Mouse (Mus musculus): ENCODE results near the gene Slain1. TPM values are rescaled to one million over a fixed set of nuclear protein-coding genes. Genes with fewer than 3 reads are reported as not detected.

Slain1 gene
- polyA plus RNA-seq, 1 experiment from 2014 or later = 22.9 TPM

DNA sequence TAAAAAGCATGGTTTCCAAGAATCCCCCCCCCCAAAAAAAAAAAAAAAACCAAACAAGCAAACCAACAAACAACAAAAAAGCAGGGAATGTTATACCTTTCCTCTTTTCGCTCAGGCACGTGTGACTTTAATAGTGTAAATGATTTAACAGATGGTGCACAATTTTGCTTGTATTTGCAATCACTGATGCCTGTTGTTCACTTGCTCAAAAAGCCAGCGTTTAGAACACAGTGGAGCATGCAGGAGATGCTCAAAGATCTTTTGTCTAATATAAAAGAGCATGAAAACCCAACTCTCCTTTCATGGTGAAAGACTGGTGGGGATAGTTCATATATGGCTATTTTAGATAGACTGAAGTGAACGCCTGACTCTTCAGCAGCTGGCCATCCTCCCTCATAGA is 726 bp upstream of the Slain1 start:
- Histone ChIP-seq H3K27me3 (no peaks in the 10 kb centered on the region), H3K27ac (replicated peaks) (0 out of 2 replicates have a peak overlapping the region, but pooled peaks have one; percentile 99), H3K4me1 (peaks cover 42% of the 10 kb centered on the region), H3K4me3 (no peak overlapping the region), H3K9ac (replicated peaks) (no peak overlapping the region), H3K9me3 (no peaks in the 10 kb centered on the region), H3K4me2 (replicated peaks) (peak overlapping the region; percentile 70), H3K36me3 (no peaks in the 10 kb centered on the region)
- 36% methylated on average over 4 of the region's 4 CpGs for WGBS
- no peak for ATAC-seq (ENCODE audit: low FRiP score, low read depth)

DNA sequence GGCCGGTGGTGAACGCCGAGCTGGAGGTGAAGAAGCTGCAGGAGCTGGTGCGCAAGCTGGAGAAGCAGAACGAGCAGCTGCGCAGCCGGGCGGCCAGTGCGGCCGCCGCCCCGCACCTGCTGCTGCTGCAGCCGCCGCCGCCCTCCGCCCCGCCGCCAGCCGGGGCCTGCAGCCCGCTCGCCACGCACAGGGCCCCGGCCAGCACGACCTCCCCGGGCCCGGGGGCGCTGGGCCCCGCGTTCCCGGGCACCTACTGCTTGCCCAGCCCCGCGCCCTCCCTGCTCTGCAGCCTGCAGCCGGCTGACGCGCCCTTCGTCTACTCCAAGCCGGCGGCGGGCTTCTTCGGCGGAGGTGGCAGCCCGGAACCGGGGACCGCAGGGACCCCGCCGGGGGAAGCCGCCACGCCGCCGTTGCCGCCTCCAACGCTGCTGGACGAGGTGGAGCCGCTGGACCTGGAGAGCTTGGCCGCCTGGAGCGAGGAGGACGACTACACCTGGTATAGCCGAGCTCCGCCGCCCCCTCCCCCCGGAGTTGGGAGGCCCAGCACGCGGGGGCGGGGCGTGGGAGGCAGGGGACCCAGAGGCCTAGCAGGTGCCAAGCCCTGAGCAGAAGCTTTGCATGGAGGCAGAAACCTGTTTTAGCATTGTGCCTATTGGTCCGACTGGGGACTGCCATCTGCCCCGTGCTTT is 529 bp downstream of the Slain1 start:
- Histone ChIP-seq H3K4me1 (peaks cover 45% of the 10 kb centered on the region), H3K9ac (replicated peaks) (peak overlapping the region; percentile 92), H3K36me3 (no peaks in the 10 kb centered on the region), H3K4me2 (replicated peaks) (peak overlapping the region; percentile 70), H3K27me3 (no peaks in the 10 kb centered on the region), H3K27ac (replicated peaks) (peak overlapping the region; percentile 99), H3K4me3 (peak overlapping the region; percentile 76), H3K9me3 (no peaks in the 10 kb centered on the region)
- ATAC-seq (ENCODE audit: low FRiP score, low read depth) = peak; percentile 71
- WGBS = under 1% methylated on average over 56 of the region's 67 CpGs

- Histone ChIP-seq H3K4me1 (peaks cover 47% of the 10 kb centered on the region), H3K27me3 (no peaks in the 10 kb centered on the region), H3K9ac (replicated peaks) (peak overlapping the region; percentile 92), H3K9me3 (no peaks in the 10 kb centered on the region), H3K27ac (replicated peaks) (peak overlapping the region; percentile 99), H3K36me3 (no peaks in the 10 kb centered on the region), H3K4me2 (replicated peaks) (peak overlapping the region; percentile 70), H3K4me3 (peak overlapping the region; percentile 76)
- no peak; the same call in 1 of the 2 replicates for ATAC-seq (ENCODE audit: low FRiP score, low read depth)
- 4% methylated on average over 11 of the region's 11 CpGs for WGBS
These were observed 1.1 kb downstream of the Slain1 start for GRCm38 (mm10) chr14:103651106-103651505.

DNA sequence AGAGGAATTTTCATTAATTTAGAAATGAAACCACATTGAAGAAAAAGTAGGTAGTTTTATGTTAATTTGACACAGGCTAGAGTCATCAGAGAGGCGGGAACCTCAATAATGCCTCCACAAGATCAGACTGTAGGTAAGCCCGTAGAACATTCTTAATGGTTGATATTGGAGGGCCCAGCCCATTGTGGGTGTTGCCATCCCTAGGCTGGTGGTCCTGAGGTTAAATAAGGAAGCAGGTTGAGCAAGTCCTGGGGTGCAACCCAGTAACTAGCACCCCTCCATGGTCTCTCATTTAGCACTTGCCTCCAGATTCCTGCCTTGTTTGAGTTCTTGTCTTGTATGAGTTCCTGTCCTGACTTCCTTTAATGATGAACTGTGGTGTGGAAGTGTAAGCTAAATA is 1.5 kb downstream of the Slain1 start:
- no peaks in the 10 kb centered on the region for H3K27me3 ChIP-seq
- H3K36me3 ChIP-seq = no peaks in the 10 kb centered on the region
- peak overlapping the region; percentile 70 for H3K4me2 ChIP-seq (replicated peaks)
- 52% methylated on average over 2 of the region's 2 CpGs for WGBS
- peak overlapping the region; percentile 76 for H3K4me3 ChIP-seq
- H3K9me3 ChIP-seq = no peaks in the 10 kb centered on the region
- peak overlapping the region; percentile 92 for H3K9ac ChIP-seq (replicated peaks)
- ATAC-seq (ENCODE audit: low FRiP score, low read depth) = no peak
- H3K27ac ChIP-seq (replicated peaks) = no peak overlapping the region
- H3K4me1 ChIP-seq = peaks cover 51% of the 10 kb centered on the region

DNA sequence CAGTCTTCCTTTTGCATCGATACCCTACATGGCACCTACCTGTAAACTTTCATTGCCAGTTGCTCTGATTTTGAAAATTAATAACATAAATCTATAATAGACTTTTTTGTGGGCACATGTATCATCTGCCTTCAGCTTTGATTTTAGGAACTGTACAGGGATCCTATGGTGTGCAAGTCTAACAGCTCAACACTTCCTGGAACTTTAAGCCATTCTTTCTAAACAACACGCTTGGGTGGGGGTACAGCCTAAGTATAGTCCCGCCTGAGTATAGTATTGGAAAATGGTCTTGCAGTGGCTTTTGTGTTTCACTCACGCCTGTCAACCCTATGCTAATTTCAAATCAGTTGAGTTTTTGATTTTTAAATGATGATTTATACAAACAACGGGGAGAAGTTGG is 2.5 kb downstream of the Slain1 start:
- peaks cover 8% of the 10 kb centered on the region for H3K36me3 ChIP-seq
- WGBS = 80% methylated on average over 5 of the region's 5 CpGs
- H3K27ac ChIP-seq (replicated peaks) = no peak overlapping the region
- no peak overlapping the region for H3K4me3 ChIP-seq
- peaks cover 52% of the 10 kb centered on the region for H3K4me1 ChIP-seq
- H3K4me2 ChIP-seq (replicated peaks) = peak overlapping the region; percentile 70
- no peak overlapping the region for H3K9ac ChIP-seq (replicated peaks)
- H3K9me3 ChIP-seq = no peaks in the 10 kb centered on the region
- no peak for ATAC-seq (ENCODE audit: low FRiP score, low read depth)
- no peaks in the 10 kb centered on the region for H3K27me3 ChIP-seq

DNA sequence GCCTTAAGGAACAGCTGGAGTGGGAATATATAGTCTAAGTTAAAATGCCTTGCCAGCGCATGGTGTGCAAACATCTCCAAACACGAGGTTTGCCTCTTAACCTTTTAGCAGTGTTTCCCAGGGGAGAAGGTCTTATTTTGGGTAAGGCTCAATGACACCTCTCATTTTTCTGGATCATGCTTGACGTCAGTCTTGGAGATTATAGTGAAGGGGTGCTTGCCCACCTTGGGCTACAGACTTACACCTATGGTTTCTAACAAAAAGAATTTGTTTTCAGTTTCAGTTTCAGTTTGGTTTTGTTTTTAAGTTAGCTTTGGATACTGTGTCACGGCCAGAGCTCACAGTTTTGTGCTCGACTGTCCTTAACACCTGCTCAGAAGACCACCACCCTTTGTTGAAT is 3.8 kb downstream of the Slain1 start:
- H3K27ac ChIP-seq (replicated peaks) = no peak overlapping the region
- H3K27me3 ChIP-seq = no peaks in the 10 kb centered on the region
- H3K4me1 ChIP-seq = peaks cover 43% of the 10 kb centered on the region
- H3K9ac ChIP-seq (replicated peaks) = no peak overlapping the region
- WGBS = 79% methylated on average over 5 of the region's 5 CpGs
- H3K4me3 ChIP-seq = no peak overlapping the region
- ATAC-seq (ENCODE audit: low FRiP score, low read depth) = no peak
- no peak overlapping the region for H3K4me2 ChIP-seq (replicated peaks)
- H3K36me3 ChIP-seq = peaks cover 21% of the 10 kb centered on the region
- H3K9me3 ChIP-seq = no peaks in the 10 kb centered on the region

DNA sequence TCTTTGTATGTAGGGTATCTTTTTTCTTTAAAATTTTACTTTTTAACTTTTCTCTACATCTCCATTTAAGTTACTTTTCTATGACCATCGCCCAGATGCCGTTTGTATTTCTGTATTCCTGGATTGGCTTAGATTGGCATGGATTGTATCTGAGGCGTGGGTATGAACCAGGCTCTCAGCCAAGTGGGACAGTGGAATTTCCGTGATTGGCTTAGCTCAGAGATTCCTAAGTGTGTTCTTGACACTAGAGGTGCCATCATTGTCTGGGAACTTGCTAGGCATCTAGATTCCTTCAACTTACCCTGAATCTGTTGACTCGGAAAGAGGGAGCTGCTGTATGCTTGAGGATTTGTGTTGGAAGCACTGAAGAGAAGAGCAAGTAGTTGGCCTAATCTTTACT is 5.4 kb downstream of the Slain1 start:
- no peaks in the 10 kb centered on the region for H3K9me3 ChIP-seq
- H3K27ac ChIP-seq (replicated peaks) = no peak overlapping the region
- no peaks in the 10 kb centered on the region for H3K27me3 ChIP-seq
- ATAC-seq (ENCODE audit: low FRiP score, low read depth) = no peak
- H3K4me1 ChIP-seq = peaks cover 33% of the 10 kb centered on the region
- H3K9ac ChIP-seq (replicated peaks) = no peak overlapping the region
- WGBS = 77% methylated on average over 5 of the region's 5 CpGs
- peaks cover 29% of the 10 kb centered on the region for H3K36me3 ChIP-seq
- no peak overlapping the region for H3K4me2 ChIP-seq (replicated peaks)
- no peak overlapping the region for H3K4me3 ChIP-seq

GRCm38 (mm10) chr14:103657876-103658275 is 7.8 kb downstream of the Slain1 start:
- Histone ChIP-seq H3K27ac (replicated peaks) (no peak overlapping the region), H3K9me3 (no peaks in the 10 kb centered on the region), H3K4me3 (no peak overlapping the region), H3K9ac (replicated peaks) (no peak overlapping the region), H3K27me3 (no peaks in the 10 kb centered on the region), H3K36me3 (peaks cover 34% of the 10 kb centered on the region), H3K4me1 (peaks cover 20% of the 10 kb centered on the region), H3K4me2 (replicated peaks) (no peak overlapping the region)
- WGBS = 84% methylated on average over 4 of the region's 4 CpGs
- ATAC-seq (ENCODE audit: low FRiP score, low read depth) = no peak

DNA sequence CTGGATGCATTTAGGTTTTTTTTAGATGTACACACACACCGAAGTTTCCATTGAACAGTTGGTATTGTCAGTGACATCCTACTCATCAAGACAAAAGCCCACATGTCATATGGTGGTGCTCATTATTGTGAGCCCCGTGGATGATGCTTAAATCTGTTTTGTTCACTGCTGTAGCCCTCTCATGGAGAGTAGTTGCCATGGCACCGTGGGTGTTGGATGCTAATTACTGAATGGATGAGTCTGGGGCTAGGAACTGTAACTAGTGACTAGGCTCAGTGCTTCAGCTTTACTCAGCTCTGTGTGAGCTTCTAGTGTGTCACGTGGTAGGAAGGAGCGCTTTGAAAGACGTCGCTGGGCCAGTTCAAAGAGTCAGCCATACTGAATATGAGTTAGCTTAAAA is 13.0 kb downstream of the Slain1 start:
- ATAC-seq (ENCODE audit: low FRiP score, low read depth) = peak; percentile 39; the same call in 1 of the 2 replicates
- Histone ChIP-seq H3K36me3 (peaks cover 28% of the 10 kb centered on the region), H3K4me1 (peaks cover 10% of the 10 kb centered on the region; the same call in 1 of the 2 replicates), H3K9me3 (no peaks in the 10 kb centered on the region), H3K27me3 (no peaks in the 10 kb centered on the region), H3K4me3 (no peak overlapping the region), H3K9ac (replicated peaks) (no peak overlapping the region), H3K4me2 (replicated peaks) (no peak overlapping the region), H3K27ac (replicated peaks) (no peak overlapping the region)
- WGBS = 63% methylated on average over 7 of the region's 7 CpGs

GRCm38 (mm10) chr14:103664391-103664790 is 14.4 kb downstream of the Slain1 start:
- H3K4me2 ChIP-seq (replicated peaks) = no peak overlapping the region
- no peaks in the 10 kb centered on the region for H3K9me3 ChIP-seq
- H3K36me3 ChIP-seq = peaks cover 23% of the 10 kb centered on the region
- 74% methylated on average over 4 of the region's 4 CpGs for WGBS
- no peak overlapping the region for H3K27ac ChIP-seq (replicated peaks)
- H3K9ac ChIP-seq (replicated peaks) = no peak overlapping the region
- ATAC-seq (ENCODE audit: low FRiP score, low read depth) = no peak
- no peak overlapping the region for H3K4me3 ChIP-seq
- no peaks in the 10 kb centered on the region for H3K27me3 ChIP-seq
- H3K4me1 ChIP-seq = peaks cover 10% of the 10 kb centered on the region; the same call in 1 of the 2 replicates

- no peak overlapping the region for H3K4me2 ChIP-seq (replicated peaks)
- no peak for ATAC-seq (ENCODE audit: low FRiP score, low read depth)
- H3K4me1 ChIP-seq = peaks cover 10% of the 10 kb centered on the region; the same call in 1 of the 2 replicates
- peaks cover 22% of the 10 kb centered on the region for H3K36me3 ChIP-seq
- no peak overlapping the region for H3K27ac ChIP-seq (replicated peaks)
- no peaks in the 10 kb centered on the region for H3K27me3 ChIP-seq
- H3K4me3 ChIP-seq = no peak overlapping the region
- H3K9me3 ChIP-seq = no peaks in the 10 kb centered on the region
- 81% methylated on average over 8 of the region's 8 CpGs for WGBS
- H3K9ac ChIP-seq (replicated peaks) = no peak overlapping the region
These were observed 16.4 kb downstream of the Slain1 start for GRCm38 (mm10) chr14:103666347-103666954.

GRCm38 (mm10) chr14:103667036-103667435 is 17.0 kb downstream of the Slain1 start:
- Histone ChIP-seq H3K9ac (replicated peaks) (no peak overlapping the region), H3K36me3 (peaks cover 25% of the 10 kb centered on the region), H3K4me3 (no peak overlapping the region), H3K27me3 (no peaks in the 10 kb centered on the region), H3K9me3 (no peaks in the 10 kb centered on the region), H3K4me2 (replicated peaks) (no peak overlapping the region), H3K27ac (replicated peaks) (no peak overlapping the region), H3K4me1 (peaks cover 10% of the 10 kb centered on the region; the same call in 1 of the 2 replicates)
- WGBS = 93% methylated on average over 8 of the region's 8 CpGs
- ATAC-seq (ENCODE audit: low FRiP score, low read depth) = no peak
